Mouse (Mus musculus): Measurements from ENCODE around the gene Hist1h3d. TPM values are rescaled to one million over a fixed set of nuclear protein-coding genes. Genes with fewer than 3 reads are reported as not detected.
A peak's percentile ranks its signal among the peaks of the same experiment; 100 is the strongest.
"Not testable (repeated sequence)": the region's sequence is repeated elsewhere in the genome, so short reads cannot be mapped to it uniquely, and the experiment has no call there.

Gene Hist1h3d
- polyA plus RNA-seq, 1 experiment from 2014 or later: 2.3 TPM

GRCm38 (mm10) chr13:23583387-23584068 is 8.0 kb downstream of the Hist1h3d start:
- ATAC-seq: no peak
- Histone ChIP-seq H3K4me3 (ENCODE audit: low read depth, low read length) (no peak overlapping the region), H3K4me1 (replicated peaks; ENCODE audit: control insufficient read depth, insufficient read depth, low read length) (no peaks in the 10 kb centered on the region), H3K27me3 (replicated peaks; ENCODE audit: control insufficient read depth, insufficient read depth, low read length) (no peaks in the 10 kb centered on the region), H3K4me2 (replicated peaks; ENCODE audit: low read depth) (peak overlapping the region; percentile 85; the same call in 1 of the 2 replicates), H3K36me3 (ENCODE audit: control insufficient read depth, insufficient read depth) (no peaks in the 10 kb centered on the region), H3K9ac (ENCODE audit: low read depth, low read length) (no peak overlapping the region), H3K9me3 (ENCODE audit: control insufficient read depth) (no peaks in the 10 kb centered on the region), H3K27ac (ENCODE audit: low read depth, low read length) (no peak overlapping the region)
- TF ChIP-seq CTCF (IDR thresholded peaks at IDR 0.05; ENCODE audit: low read depth): no peak

GRCm38 (mm10) chr13:23584331-23584730 is 8.8 kb downstream of the Hist1h3d start:
- TF ChIP-seq CTCF (IDR thresholded peaks at IDR 0.05; ENCODE audit: low read depth): no peak
- H3K4me1 ChIP-seq (replicated peaks; ENCODE audit: control insufficient read depth, insufficient read depth, low read length): no peaks in the 10 kb centered on the region
- peak overlapping the region; percentile 85 for H3K4me2 ChIP-seq (replicated peaks; ENCODE audit: low read depth)
- H3K36me3 ChIP-seq (ENCODE audit: control insufficient read depth, insufficient read depth): no peaks in the 10 kb centered on the region
- no peak for ATAC-seq
- no peaks in the 10 kb centered on the region for H3K27me3 ChIP-seq (replicated peaks; ENCODE audit: control insufficient read depth, insufficient read depth, low read length)
- H3K27ac ChIP-seq (ENCODE audit: low read depth, low read length): peak overlapping the region; percentile 95; the same call in 1 of the 2 replicates
- peak overlapping the region; percentile 61 for H3K9ac ChIP-seq (ENCODE audit: low read depth, low read length)
- H3K9me3 ChIP-seq (ENCODE audit: control insufficient read depth): no peaks in the 10 kb centered on the region
- H3K4me3 ChIP-seq (ENCODE audit: low read depth, low read length): peak overlapping the region; percentile 54; the same call in 1 of the 2 replicates

- peak overlapping the region; percentile 61 for H3K9ac ChIP-seq (ENCODE audit: low read depth, low read length)
- H3K36me3 ChIP-seq (ENCODE audit: control insufficient read depth, insufficient read depth): no peaks in the 10 kb centered on the region
- H3K9me3 ChIP-seq (ENCODE audit: control insufficient read depth): no peaks in the 10 kb centered on the region
- peak overlapping the region; percentile 85 for H3K4me2 ChIP-seq (replicated peaks; ENCODE audit: low read depth)
- ATAC-seq: peak; percentile 14; the same call in 1 of the 2 replicates
- no peaks in the 10 kb centered on the region for H3K27me3 ChIP-seq (replicated peaks; ENCODE audit: control insufficient read depth, insufficient read depth, low read length)
- peak overlapping the region; percentile 95 for H3K27ac ChIP-seq (ENCODE audit: low read depth, low read length)
- TF ChIP-seq CTCF (IDR thresholded peaks at IDR 0.05; ENCODE audit: low read depth): no peak
- peak overlapping the region; percentile 54 for H3K4me3 ChIP-seq (ENCODE audit: low read depth, low read length)
- under 1% methylated on average over 21 of the region's 21 CpGs for WGBS
- no peaks in the 10 kb centered on the region for H3K4me1 ChIP-seq (replicated peaks; ENCODE audit: control insufficient read depth, insufficient read depth, low read length)
These were observed 9.5 kb downstream of the Hist1h3d start for GRCm38 (mm10) chr13:23585029-23585441.

DNA sequence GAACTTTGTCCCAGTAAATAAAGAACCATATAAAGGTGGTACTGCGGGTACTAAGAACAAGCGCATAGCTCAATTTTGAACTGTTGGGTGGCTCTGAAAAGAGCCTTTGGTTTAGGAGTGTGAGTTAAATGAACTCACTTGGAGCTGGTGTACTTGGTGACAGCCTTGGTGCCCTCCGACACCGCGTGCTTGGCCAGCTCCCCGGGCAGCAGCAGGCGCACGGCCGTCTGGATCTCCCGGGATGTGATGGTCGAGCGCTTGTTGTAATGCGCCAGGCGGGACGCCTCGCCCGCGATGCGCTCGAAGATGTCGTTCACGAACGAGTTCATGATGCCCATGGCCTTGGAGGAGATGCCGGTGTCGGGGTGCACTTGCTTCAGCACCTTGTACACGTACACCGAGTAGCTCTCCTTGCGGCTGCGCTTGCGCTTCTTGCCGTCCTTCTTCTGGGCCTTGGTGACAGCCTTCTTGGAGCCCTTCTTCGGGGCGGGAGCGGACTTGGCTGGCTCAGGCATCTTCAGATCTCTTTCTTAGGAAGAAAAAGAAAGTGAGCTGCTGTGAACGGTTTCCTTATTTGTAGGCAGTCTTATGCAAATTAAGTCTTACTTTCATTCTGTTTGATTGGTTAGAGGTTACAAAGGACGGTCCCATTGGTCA is 10.0 kb downstream of the Hist1h3d start:
- ATAC-seq: peak; percentile 82
- H3K9ac ChIP-seq (ENCODE audit: low read depth, low read length): peak overlapping the region; percentile 61
- H3K36me3 ChIP-seq (ENCODE audit: control insufficient read depth, insufficient read depth); H3K27me3 ChIP-seq (replicated peaks; ENCODE audit: control insufficient read depth, insufficient read depth, low read length); H3K4me1 ChIP-seq (replicated peaks; ENCODE audit: control insufficient read depth, insufficient read depth, low read length); H3K9me3 ChIP-seq (ENCODE audit: control insufficient read depth): not testable (repeated sequence)
- peak overlapping the region; percentile 95 for H3K27ac ChIP-seq (ENCODE audit: low read depth, low read length)
- H3K4me2 ChIP-seq (replicated peaks; ENCODE audit: low read depth): peak overlapping the region; percentile 85
- 0% methylated on average over 24 of the region's 36 CpGs for WGBS
- H3K4me3 ChIP-seq (ENCODE audit: low read depth, low read length): peak overlapping the region; percentile 54

- WGBS: 1% methylated on average over 22 of the region's 22 CpGs
- Histone ChIP-seq H3K4me2 (replicated peaks; ENCODE audit: low read depth) (peak overlapping the region; percentile 85), H3K27ac (ENCODE audit: low read depth, low read length) (peak overlapping the region; percentile 76), H3K4me1 (replicated peaks; ENCODE audit: control insufficient read depth, insufficient read depth, low read length) (no peaks in the 10 kb centered on the region), H3K4me3 (ENCODE audit: low read depth, low read length) (peak overlapping the region; percentile 54), H3K36me3 (ENCODE audit: control insufficient read depth, insufficient read depth) (no peaks in the 10 kb centered on the region), H3K27me3 (replicated peaks; ENCODE audit: control insufficient read depth, insufficient read depth, low read length) (no peaks in the 10 kb centered on the region), H3K9me3 (ENCODE audit: control insufficient read depth) (no peaks in the 10 kb centered on the region), H3K9ac (ENCODE audit: low read depth, low read length) (peak overlapping the region; percentile 38; the same call in 1 of the 2 replicates)
- TF ChIP-seq CTCF (IDR thresholded peaks at IDR 0.05; ENCODE audit: low read depth): no peak
- ATAC-seq: no peak
These were observed 10.8 kb downstream of the Hist1h3d start for GRCm38 (mm10) chr13:23586099-23586939.

DNA sequence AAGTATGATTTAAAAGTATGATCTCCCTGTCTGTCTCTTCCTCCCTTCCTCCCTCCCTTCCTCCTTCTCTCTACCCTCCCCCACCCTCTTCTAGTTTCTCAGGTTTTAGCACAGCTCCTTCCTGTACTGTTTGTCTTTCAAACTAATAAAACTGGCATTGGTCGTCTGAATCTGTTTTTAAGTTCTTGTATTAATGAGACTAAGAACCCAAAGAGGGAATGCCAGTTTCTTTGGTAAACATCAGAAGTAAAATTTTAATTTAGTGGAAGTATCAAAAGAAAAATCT is 11.3 kb downstream of the Hist1h3d start:
- 3% methylated on average over 1 of the region's 1 CpGs for WGBS
- no peaks in the 10 kb centered on the region for H3K27me3 ChIP-seq (replicated peaks; ENCODE audit: control insufficient read depth, insufficient read depth, low read length)
- H3K27ac ChIP-seq (ENCODE audit: low read depth, low read length): peak overlapping the region; percentile 76
- no peaks in the 10 kb centered on the region for H3K36me3 ChIP-seq (ENCODE audit: control insufficient read depth, insufficient read depth)
- TF ChIP-seq CTCF (IDR thresholded peaks at IDR 0.05; ENCODE audit: low read depth): no peak
- H3K4me2 ChIP-seq (replicated peaks; ENCODE audit: low read depth): peak overlapping the region; percentile 85
- H3K9me3 ChIP-seq (ENCODE audit: control insufficient read depth): no peaks in the 10 kb centered on the region
- H3K4me1 ChIP-seq (replicated peaks; ENCODE audit: control insufficient read depth, insufficient read depth, low read length): no peaks in the 10 kb centered on the region
- ATAC-seq: no peak
- peak overlapping the region; percentile 38; the same call in 1 of the 2 replicates for H3K9ac ChIP-seq (ENCODE audit: low read depth, low read length)
- H3K4me3 ChIP-seq (ENCODE audit: low read depth, low read length): peak overlapping the region; percentile 54
